Mouse (Mus musculus): ENCODE measurements around the gene Slc37a2.
"Not testable (repeated sequence)": the region's sequence is repeated elsewhere in the genome, so short reads cannot be mapped to it uniquely, and the experiment has no call there.

Gene Slc37a2

DNA sequence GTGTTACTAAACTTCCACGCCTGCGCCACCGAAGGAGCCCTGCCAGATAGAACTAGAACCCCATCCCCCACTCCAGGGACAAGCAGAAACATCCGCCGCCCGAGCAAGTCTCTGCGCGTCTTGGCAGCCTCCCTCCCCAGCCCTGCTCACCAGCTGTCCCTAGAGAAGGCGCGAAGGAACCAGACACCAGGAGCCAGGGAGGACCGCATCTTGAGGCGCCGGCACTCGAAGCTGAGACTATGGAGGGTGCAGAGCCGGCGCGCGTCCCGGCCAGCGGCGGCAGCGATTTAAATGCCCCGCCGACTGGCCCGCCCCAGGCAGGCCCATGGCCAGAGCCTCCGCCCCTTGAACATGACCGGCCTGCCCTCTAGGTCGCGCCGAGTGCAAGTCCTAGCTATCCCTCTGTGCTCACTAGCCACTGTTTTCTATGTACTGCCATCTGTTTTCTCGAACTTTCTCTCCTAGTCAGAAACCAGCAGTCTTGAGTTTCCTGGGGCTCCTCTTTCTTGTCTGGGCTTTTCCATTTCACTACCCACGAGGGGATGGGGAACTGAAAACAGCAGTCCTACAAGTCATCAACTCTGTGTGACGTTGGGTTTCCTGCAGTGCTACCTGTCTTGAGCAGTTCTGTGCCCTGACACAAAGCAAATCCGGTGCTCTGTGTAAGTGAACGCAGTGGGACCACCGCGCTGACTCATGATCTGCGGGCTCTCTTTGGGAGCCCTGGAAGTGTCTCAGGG is at the start of gene Slc37a2:
Gene Slc37a2 (minus strand): TSS at position 590 of the 740 bp plus-strand sequence.
- DNase-seq (ENCODE audit: low spot score in 2 of 2), result peak; percentile 36 to 76

DNA sequence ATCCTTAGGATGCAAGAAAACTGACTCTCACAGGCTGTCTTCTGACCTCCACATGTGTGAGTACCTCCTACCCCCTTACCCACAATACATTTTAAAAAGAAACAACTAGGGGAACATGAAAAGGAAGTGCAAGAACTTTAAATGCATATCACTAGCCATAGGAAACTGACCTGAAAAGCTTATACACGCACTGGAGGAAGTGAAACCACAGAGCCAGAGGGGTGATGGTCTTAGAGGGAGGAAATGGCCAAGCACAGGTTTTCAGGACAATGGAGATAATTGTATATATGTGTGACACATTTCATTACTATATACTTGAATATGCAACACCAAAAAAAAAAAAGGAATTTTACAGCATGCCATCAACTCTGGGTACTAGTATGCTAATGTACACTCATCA is 46.2 kb upstream of the Slc37a2 start:
- no peak for DNase-seq (ENCODE audit: low spot score in 2 of 2)

DNA sequence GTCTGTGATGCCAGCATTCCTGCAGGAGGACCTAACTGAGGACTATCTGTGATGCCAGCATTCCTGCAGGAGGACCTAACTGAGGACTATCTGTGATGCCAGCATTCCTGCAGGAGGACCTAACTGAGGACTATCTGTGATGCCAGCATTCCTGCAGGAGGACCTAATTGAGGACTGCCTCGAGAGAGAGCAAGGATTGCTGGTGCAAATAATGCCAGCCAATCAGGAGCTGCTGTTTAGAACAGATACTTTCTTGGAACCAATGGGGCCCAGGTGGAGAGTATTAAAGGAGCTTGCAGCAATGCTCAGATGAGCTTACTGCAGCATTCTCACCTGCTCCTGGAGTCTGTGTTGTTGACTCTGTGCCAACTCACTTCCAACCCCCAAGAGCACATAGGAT is 45.0 kb upstream of the Slc37a2 start:
- not testable (repeated sequence) for DNase-seq (ENCODE audit: low spot score in 2 of 2)

DNA sequence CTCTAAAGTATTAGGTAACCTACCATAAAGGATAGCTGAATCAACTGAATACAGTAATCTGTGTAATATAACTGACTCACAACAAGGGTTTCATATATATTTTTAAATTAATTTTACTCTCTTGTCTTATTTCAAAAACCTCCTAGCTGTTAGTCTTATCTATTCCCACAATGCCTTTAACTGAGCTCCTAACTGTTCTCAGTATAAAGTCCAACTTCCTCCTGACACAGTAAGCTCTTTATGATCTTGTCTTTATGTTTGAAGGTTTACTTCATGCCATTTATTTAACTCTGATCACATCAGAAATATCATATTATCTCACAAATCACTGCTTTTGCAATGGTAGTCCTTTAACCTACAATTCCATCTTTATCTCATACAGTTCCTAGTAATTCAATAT is 40.0 kb upstream of the Slc37a2 start:
- no peak for DNase-seq (ENCODE audit: low spot score in 2 of 2)

DNA sequence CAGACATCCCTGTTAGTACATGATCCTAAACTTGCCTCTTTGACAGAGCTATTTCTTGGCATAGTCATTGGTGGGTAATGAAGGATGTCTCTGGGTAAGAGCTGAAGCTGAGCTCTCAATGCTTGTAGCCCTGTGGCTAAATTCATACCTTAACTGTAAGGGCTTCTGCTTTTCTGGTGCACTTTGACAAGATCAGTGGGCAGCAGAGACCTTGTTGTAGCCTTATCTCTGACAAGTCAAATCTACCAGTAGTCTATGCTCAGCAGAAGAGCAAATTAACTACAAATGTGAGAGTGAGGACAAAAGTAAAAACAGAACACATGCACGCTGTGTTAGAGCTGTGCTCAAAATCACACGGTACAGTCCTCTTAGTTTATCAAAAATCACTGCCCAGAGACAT is 11.1 kb upstream of the Slc37a2 start:
- DNase-seq (ENCODE audit: low spot score in 2 of 2), result no peak

DNA sequence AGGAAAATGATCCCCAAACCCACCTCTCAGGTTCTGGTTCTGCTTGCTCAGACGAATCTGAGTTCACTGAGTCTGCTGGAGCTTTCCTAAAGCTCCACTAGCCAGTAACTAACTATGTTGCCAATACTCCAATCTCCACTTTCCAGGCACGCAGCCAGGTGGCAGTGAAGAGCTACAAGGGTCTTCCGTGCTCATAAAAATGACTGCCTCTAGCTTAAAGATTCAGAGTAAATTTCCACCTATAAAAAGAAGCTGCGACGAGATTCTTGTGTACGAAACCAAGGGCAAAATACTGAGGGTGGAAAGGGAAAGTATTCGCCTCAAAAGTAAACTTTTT is 319 bp upstream of the Slc37a2 start:
- DNase-seq (ENCODE audit: low spot score in 2 of 2), result peak in 1 of 2 experiments; percentile 37

DNA sequence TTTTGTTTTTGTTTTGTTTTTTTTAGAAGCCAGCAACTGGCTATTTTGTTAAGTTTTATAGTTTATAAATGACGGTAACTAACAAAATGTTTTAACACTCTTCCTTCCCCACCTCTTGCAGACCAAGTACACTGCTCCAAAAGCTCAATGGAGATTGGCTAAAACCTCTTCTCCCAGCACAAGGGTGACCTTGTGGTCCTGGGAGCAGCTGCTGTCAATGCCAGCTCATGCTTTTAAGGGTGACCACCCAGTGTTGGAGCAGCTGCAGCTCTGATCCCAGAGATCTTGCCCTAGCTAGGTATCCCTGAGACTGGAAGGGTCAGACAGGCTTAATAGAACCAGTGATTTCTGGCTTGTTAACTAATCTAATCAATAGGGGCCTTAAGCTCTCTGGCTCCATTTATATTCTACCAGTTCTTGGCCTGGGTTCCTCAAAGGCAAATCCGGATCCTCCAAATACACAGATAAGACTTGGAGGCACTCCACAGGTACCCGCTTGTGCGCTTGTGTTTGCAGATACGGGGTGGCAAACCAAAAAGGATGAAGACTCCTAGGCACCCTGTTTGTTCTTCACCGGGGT is 917 bp downstream of the Slc37a2 start:
- DNase-seq (ENCODE audit: low spot score in 2 of 2), result no peak

DNA sequence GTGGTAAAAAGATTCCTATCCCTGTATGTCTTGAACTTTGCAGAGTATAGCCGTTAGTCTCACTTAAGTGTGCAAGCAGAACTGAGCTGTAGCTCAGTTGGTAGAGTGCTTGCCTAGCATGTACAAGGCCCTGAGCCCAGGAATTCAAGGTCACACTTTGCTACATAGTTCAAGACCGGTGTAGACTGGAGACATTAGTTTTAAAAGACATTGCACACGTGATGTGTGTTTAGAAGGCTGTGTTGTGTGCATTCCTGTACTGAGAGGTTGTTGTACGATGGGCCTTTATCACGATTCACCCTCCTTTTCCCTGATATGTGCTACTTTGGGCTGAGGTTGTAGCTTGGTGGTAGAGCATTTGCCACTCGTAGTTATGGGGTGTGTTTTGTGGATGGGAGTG is 4.9 kb downstream of the Slc37a2 start:
- no peak for DNase-seq (ENCODE audit: low spot score in 2 of 2)

DNA sequence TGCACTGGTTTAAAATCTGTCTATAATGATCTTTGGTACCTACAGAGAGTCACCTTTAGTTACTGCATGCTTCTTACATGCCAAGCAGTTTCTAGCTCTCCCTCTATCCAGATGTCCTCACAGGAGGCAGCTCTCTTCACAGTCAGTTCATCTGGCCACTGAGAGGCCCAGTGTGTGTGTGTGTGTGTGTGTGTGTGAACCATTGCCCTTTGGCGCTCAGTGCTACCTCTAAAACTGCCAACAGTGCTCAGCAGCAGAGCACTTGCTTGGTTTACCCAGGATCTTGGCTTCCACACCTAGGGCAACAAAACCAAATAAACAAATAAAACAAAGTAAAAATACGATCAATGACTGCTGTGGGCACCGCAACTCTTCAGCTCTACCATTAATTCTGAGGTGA is 5.6 kb downstream of the Slc37a2 start:
- no peak for DNase-seq (ENCODE audit: low spot score in 2 of 2)

DNA sequence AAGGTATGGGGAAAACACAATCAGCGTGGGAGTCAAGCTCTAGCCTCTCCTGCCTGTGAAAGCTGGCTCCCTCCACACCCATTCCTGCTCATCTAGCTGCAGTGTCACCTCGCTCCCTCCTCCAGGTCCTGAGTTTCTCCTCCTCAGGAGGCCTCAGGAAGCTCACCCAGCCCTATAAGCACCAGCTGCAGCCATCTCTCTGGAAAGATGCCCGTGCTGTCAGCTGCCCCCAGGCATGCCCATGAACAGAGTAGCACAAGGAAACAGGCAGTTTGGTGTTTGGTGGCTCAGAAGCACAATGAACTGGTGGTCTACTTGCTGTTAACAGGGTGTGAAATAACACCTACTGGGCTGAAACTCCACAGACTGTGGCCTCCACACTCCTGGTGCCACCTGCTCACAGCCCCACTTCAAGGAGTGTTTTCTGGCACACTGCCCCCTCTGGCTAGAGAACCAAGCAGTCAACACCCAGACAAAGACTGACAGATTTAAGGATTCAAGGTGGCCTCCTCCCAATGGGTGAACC is 7.1 kb downstream of the Slc37a2 start:
- DNase-seq (ENCODE audit: low spot score in 2 of 2), result no peak

DNA sequence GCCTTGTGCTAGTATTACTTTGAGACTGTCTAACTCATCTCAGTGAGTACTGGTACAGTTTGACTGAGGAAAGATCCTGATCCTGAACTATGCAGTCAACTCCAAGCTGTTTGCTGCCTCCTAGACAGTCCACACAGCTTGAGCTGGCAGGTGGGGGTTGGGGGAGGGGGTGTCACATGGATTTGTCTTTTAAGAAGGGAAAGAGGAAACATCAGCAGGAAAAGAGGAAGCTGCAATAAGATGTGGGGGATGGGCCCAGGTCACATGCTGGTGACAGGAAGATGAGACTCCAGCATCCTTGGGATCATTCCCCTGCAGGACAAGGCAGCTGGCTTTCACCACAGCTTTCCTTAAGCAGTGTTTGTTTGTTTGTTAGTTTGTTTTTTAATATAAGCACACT is 8.1 kb downstream of the Slc37a2 start:
- no peak for DNase-seq (ENCODE audit: low spot score in 2 of 2)

DNA sequence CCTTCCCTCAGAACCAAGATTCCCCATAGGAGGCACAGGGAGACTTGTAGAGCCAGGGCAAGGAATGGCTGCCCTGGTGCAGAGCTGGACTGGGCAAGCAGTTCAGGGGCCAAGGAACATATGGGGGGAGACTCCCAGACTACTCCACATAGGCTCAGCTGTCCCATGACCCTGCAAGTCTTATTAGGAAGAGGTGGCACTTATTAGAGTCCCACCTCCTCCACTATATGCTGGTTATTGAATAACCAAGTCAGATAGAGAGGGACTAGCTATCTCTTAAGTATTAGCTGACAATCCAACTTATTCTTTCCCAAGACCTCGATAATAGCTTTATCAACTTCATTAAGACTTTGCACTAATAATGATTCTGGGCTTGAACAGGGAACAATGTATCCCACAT is 9.7 kb downstream of the Slc37a2 start:
- no peak for DNase-seq (ENCODE audit: low spot score in 2 of 2)

DNA sequence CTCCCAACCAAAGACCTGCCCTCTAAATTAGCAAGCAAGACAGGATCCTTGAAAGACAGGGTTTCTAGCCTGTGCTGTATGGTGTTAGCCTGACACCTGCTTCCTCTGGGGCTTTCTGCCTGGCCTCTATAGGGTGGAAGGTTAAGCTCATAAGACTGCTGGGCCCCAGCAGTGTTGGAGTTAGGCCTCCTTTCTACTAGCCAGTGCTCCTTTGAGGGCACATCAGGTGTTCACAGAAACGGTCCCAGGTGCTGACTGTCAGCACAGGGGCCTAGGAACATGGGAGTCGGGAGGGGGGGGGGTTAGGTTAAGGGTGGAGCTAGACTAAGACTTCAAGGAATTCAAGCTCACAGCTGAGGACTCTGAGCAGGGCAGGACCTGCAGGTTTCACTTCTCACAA is 10.1 kb downstream of the Slc37a2 start:
- DNase-seq (ENCODE audit: low spot score in 2 of 2), result no peak

DNA sequence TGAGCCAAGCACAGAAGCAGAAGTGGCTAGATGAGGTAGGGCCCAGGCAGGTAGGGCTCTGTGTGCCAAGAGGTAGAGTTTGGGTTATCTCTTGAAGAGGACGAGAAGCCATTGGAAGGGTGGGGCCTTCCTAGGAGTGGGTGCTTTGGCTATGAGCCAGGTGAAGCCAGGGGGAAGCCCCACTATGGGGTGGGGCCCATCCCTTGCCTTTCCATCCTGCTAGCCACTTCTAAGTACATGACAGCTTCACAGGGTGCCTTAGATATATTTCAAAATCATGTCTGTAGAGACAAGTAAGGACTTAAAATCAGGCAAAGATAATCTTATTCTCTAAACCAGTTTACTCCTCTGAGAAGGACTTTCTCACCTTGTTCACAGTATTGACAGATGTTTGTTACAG is 10.9 kb downstream of the Slc37a2 start:
- DNase-seq (ENCODE audit: low spot score in 2 of 2), result no peak

DNA sequence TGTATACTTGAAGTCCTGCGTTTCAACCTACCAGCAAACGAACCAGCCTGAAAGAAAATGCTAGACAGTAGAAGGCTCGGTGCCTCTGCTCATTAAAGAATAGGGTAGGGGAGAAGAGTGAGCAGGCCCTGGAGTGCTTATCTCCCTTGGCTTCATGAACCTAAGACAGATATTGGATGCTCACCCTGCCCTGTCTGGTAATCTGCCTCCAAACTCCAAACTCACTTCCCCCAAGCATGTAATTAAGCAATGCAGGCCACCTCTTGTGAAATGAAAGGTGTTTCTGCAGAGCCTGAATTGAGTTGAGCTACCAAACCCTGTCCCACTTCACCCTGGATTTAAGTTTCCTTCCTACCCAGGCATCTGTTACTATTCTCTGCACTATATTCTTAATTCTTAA is 12.8 kb downstream of the Slc37a2 start:
- no peak for DNase-seq (ENCODE audit: low spot score in 2 of 2)

DNA sequence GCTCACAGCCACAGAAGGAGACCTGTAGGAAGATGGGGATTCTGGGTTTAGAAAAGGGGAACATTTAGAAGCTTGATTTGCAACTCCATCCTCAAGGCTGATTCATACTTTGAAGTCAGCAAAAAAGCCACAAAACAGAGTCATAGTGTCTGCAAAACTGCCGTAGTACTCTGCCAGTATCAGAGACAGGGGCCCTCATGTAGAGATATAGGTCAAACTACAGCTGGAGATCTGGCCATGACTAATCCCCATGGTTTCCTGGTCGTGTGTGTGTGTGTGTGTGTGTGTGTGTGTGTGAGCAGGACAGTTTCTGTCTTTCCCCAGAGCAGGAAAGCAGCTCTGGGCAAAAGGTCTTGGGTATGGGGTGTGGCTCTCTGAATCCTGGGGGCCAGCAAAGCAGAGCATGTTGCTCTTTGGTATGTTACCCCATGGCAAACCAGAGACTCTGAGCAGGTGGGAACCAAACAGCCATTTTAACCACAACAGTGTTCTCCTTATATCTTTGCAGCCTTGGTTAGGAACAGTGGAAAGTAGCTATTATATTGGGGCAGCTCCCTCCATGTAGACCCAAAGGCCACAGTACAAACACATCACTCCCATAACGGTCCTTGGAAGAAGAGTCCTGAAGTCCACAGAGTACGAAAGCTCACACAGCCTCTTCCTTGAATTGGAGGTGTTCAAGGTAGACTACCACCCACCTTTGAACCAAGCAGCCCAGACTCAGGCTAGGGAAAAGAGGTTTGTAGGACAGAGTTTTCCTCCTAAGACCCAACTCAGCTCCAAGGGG is 19.4 kb downstream of the Slc37a2 start:
- no peak for DNase-seq (ENCODE audit: low spot score in 2 of 2)

DNA sequence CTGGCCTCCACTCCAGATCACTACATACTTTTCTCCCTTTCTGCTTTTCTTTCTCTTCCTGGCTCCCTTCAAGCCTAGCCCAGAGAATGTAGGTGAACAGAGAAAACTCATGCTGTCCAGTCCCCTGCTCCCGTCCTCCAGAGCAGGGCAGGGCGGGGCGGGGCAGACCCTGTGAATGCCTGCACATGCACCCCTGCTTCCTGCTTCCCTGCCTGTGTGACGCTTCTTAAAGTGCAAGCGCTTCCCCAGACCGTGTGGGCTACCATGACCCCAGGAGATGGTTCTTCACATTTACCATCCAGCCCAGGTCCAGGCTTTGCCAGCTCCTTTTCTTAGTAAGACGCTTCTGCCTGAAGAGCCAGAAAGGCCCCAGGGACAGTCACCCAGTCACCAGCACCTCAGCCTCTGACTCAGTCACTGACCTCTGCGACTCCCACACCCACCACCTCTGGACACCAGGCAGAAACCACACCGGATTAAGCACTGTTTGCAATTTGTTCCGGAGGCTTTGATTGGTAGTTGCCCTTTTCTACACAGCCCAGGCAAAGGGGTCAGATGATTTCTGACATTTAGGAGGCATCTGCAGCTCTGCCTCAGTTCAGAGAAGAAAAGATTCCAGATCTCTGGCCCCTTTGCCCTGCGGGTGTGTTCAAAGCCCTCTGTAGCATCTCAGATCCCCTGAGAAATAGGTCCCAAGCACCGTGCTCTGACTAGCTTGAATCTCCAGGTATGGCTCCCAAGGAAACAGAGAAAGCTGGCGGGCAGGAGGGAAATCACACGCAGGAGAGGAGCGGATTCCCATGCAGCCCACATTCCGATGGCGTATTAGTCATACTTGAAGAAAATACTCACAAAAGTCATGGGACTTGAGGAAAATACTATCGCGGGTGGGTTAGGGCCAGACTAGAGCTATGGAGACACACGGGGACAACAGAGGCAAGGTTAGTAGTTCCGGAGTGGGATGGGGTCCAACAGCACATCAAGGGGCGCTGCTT is 23.0 kb downstream of the Slc37a2 start:
- DNase-seq (ENCODE audit: low spot score in 2 of 2), result no peak

DNA sequence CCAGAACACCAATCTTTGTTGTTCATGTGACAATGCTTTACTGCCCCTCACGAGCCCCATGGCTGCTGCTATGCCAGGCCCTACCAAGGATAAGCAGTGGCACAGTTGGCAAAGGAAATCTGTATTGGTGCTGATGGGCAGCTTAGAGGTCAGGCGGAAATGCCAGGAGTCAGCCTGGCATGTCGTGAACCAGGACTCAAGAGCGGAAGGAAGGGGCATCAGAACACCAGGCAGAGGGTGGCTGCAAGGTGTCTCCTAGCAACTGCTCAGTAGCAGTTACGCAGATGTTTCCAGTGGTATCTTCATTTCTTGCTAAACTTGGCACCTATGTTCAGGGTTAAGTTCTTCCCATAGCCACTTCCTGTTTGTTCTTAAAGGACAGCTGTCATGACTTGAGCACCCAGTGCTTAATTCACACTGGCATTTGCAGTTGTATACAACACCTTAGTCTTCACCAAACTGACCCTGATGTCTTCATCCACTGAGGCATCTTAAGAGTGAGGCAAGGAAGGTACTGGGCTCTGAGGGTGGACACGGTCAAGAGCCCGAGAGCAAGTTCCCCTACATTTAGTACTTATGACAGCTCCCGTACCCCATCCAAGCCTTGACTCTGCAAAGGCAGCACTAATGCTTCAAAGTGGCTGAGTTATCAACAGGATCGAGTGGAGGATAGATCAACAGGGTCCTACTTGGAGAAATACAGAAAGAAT is 24.9 kb downstream of the Slc37a2 start:
- no peak for DNase-seq (ENCODE audit: low spot score in 2 of 2)

DNA sequence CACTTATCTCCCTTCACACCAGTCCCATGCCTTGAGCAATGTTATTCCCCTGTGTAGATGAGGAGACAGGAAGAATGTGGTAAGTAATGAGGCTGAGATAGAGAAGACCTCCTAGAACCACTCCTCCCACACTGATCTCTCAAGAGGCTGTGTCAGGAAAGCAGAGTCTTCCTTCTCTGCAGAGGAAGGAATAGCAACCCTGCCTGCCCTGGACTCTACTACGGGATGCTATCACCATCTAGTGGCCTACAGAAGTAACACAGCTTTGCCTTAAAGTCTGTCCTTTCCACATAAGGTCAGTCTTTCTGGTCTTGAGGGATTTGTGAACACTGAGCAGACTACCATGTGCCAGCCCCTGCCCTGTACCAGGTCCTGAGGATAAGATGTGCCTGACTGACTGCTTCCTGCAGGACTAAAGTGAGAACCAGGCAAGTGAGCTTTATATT is 25.6 kb downstream of the Slc37a2 start:
- DNase-seq (ENCODE audit: low spot score in 2 of 2), result peak in 1 of 2 experiments; percentile 29

DNA sequence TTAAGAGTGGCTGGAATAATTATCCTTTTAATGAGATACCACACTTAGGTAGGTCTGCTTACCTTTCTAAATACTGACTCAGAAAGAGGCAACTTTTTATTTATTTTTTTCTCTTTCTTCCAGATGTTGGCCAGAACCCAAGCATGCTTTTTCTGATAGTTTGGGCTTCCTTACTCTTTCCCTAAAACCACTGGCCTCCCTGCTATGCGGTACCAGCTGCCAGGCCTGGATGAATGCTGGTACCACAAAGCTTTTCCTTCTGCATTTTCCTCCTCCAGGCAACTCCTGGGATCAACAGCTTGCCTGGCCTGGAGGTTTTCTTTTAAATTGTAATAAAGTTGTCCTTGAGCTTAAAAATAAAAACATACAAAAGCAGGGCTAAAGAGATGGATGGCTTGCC is 30.0 kb downstream of the Slc37a2 start:
- DNase-seq (ENCODE audit: low spot score in 2 of 2), result no peak

DNA sequence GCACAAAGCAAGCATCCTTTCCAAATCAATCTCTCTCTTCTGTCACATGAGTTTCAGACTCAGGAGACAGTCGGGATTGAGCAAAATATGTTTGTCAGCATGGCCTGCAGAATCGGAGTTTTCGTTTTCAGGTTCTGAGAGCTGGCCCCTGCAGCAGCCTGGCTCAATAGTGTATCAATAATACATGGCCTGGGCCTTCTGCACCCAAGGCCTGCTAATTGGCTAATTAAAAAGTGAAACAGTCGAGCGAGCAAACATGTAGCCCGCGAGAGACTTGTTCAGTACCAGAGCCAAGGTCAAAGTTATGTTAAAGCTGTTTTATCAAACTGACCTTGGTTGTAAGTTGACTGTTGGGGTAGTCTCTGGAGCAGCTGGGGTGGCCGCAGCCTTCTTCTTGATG is 34.8 kb downstream of the Slc37a2 start:
- no peak for DNase-seq (ENCODE audit: low spot score in 2 of 2)
